9 mouse cellular contexts compared by ENCODE assay signal in genomic region chr4:74230994-74231393, GRCm38 (mm10). TPM values are rescaled to one million over a fixed set of nuclear protein-coding genes. Genes with fewer than 3 reads are reported as not detected.
DNase-seq lines count a peak whose midpoint lies in the region; ATAC-seq and TF ChIP-seq lines count a peak whose summit lies in the region.
"Had no signal": no experiment of that assay in that cellular context is flagged by ENCODE, and none has a peak within 500 bp of the region (broad histone marks: within the 10 kb centered on the region; RNA-seq: fewer than 3 reads in every experiment).

No protein-coding gene starts in this region.

- H3K4me2 ChIP-seq in heart, postnatal 0 days (ENCODE audit: low read depth, low read length) = no peak overlapping the region
- H3K4me2 ChIP-seq: limb, embryonic 13.5 days had no signal

- no peak overlapping the region for H3K4me3 ChIP-seq in heart, postnatal 0 days (ENCODE audit: low read depth, low read length)
- H3K4me3 ChIP-seq: limb, embryonic 13.5 days had no signal

- H3K9me3 ChIP-seq in heart, postnatal 0 days (replicated peaks; ENCODE audit: control insufficient read depth, low read length) = no peaks in the 10 kb centered on the region
- H3K9me3 ChIP-seq: limb, embryonic 13.5 days had no signal

- WGBS in heart, postnatal 0 days = 71% methylated on average over 4 of the region's 4 CpGs

- intact Hi-C loops in heart, postnatal 25 days (cut with DNase I) = no loop called here

- TF ChIP-seq CTCF in heart, postnatal 0 days (IDR thresholded peaks at IDR 0.05; ENCODE audit: low read depth) = peak; percentile 18; the same call in 1 of the 2 replicates

- no peaks in the 10 kb centered on the region for H3K36me3 ChIP-seq in heart, postnatal 0 days (replicated peaks; ENCODE audit: control insufficient read depth, insufficient read depth, low read length)
- H3K36me3 ChIP-seq: limb, embryonic 13.5 days had no signal

- DNase-seq in heart, postnatal 0 days (ENCODE audit: low spot score) = no peak
- DNase-seq in heart, adult 11 months = no peak
- DNase-seq in ES-CJ7 (ENCODE audit: low read depth, low spot score) = peak; percentile 76
- peak; percentile 2 for DNase-seq in lung, postnatal 14 days
- DNase-seq in layer of hippocampus, adult 8-10 months (ENCODE audit: low spot score in 2 of 2) = no peak
- DNase-seq in heart, postnatal 25 days (ENCODE audit: low spot score) = no peak
- no peak for DNase-seq in right cerebral cortex, postnatal 14 days

- H3K4me1 ChIP-seq in heart, postnatal 0 days (ENCODE audit: control insufficient read depth, insufficient read depth) = no peaks in the 10 kb centered on the region
- H3K4me1 ChIP-seq: limb, embryonic 13.5 days had no signal

- no peak overlapping the region for H3K27ac ChIP-seq in heart, postnatal 0 days (ENCODE audit: low read depth)
- H3K27ac ChIP-seq: limb, embryonic 13.5 days had no signal

- TF ChIP-seq EP300 in heart, postnatal 0 days (IDR thresholded peaks at IDR 0.05; ENCODE audit: low read depth) = no peak

- ATAC-seq in heart, postnatal 0 days (ENCODE audit: insufficient read depth, low read depth) = no peak
- peak; percentile 92 for ATAC-seq in granulocyte monocyte progenitor cell, adult 5-6 weeks (replicated peaks; ENCODE audit: poor library complexity, severe bottlenecking)

- no peak overlapping the region for H3K9ac ChIP-seq in heart, postnatal 0 days (replicated peaks; ENCODE audit: low read depth, low read length)
- H3K9ac ChIP-seq: limb, embryonic 13.5 days had no signal

- no peaks in the 10 kb centered on the region for H3K27me3 ChIP-seq in heart, postnatal 0 days (ENCODE audit: control insufficient read depth, insufficient read depth, low read length)
- H3K27me3 ChIP-seq: limb, embryonic 13.5 days had no signal

RNA-seq across cellular contexts. Expression of gene Kdm4c, which starts 11.3 kb away (rescaled TPM):
- total RNA-seq in heart, postnatal 0 days (2014; rRNA removed; ENCODE audit: low replicate concordance) = 6.5 and 8.1 TPM in 2 replicates
- 7.1 and 7.6 TPM in 2 replicates for polyA plus RNA-seq in heart, postnatal 0 days (2015; fragmentation: Nextera tagmentation; extraction: Ambion mirVana)
- total RNA-seq in granulocyte monocyte progenitor cell, adult 5-6 weeks (2014; fragmentation: Nextera tagmentation) = 15.6 and 17.1 TPM in 2 replicates
- 17.7 and 20.9 TPM in 2 replicates for total RNA-seq in granulocyte monocyte progenitor cell, adult 5-6 weeks (2017)
- total RNA-seq in layer of hippocampus, adult 8-10 months (2022) = 10 to 100 TPM; 27.8 to 31.6 (median 28.4) TPM
- total RNA-seq in heart, postnatal 25 days (2021) = 10 to 100 TPM; 12.3 to 12.8 TPM

Comparison
In these comparisons a context has a peak if more than half of its experiments do, and no peak if none do; other contexts are left out.
1. DNase-seq: peak in ES-CJ7 (single experiment) and lung, postnatal 14 days (single experiment); none in heart, postnatal 0 days (single experiment), heart, adult 11 months (single experiment), layer of hippocampus, adult 8-10 months (0 of 2), heart, postnatal 25 days (single experiment) and right cerebral cortex, postnatal 14 days (single experiment).